Mouse (Mus musculus): ENCODE measurements at regions not wholly inside any gene's neighbourhood (a gene's known extent, or its start where the extent isn't known, plus 50 kb on each side); places are given as distances from the start of the nearest gene placed in this dataset.

GRCm38 (mm10) chr8:6515882-6516682 is 1410.9 kb upstream of the Slc10a2 start:
- TF ChIP-seq POLR2A (IDR thresholded peaks at IDR 0.05; ENCODE audit: low read depth, low read length) (no peak), CTCF (IDR thresholded peaks at IDR 0.05; ENCODE audit: extremely low read depth, insufficient read length, insufficient replicate concordance, low read depth, low read length) (no peak)
- Histone ChIP-seq H3K4me1 (ENCODE audit: control insufficient read depth, insufficient read depth, insufficient read length, low read length) (no peaks in the 10 kb centered on the region), H3K4me3 (ENCODE audit: low read depth, low read length) (no peak overlapping the region), H3K27me3 (ENCODE audit: control insufficient read depth, insufficient read depth, low read length) (no peaks in the 10 kb centered on the region), H3K36me3 (ENCODE audit: control insufficient read depth, insufficient read depth, low read length) (no peaks in the 10 kb centered on the region), H3K27ac (ENCODE audit: insufficient read depth, low read depth, low read length) (no peak overlapping the region)

GRCm38 (mm10) chr8:6492453-6492852 is 1387.3 kb upstream of the Slc10a2 start:
- no peaks in the 10 kb centered on the region for H3K4me1 ChIP-seq (ENCODE audit: control insufficient read depth, insufficient read depth, insufficient read length, low read length)
- no peak overlapping the region for H3K27ac ChIP-seq (ENCODE audit: insufficient read depth, low read depth, low read length)
- 47% methylated on average over 1 of the region's 1 CpGs for WGBS
- no peaks in the 10 kb centered on the region for H3K27me3 ChIP-seq (ENCODE audit: control insufficient read depth, insufficient read depth, low read length)
- no peak overlapping the region for H3K4me3 ChIP-seq (ENCODE audit: low read depth, low read length)
- no peak for TF ChIP-seq POLR2A (IDR thresholded peaks at IDR 0.05; ENCODE audit: low read depth, low read length)
- no peak for TF ChIP-seq CTCF (IDR thresholded peaks at IDR 0.05; ENCODE audit: extremely low read depth, insufficient read length, insufficient replicate concordance, low read depth, low read length)
- H3K36me3 ChIP-seq (ENCODE audit: control insufficient read depth, insufficient read depth, low read length): no peaks in the 10 kb centered on the region

- Histone ChIP-seq H3K36me3 (ENCODE audit: control insufficient read depth, insufficient read depth, low read length) (no peaks in the 10 kb centered on the region), H3K27ac (ENCODE audit: insufficient read depth, low read depth, low read length) (no peak overlapping the region), H3K4me3 (ENCODE audit: low read depth, low read length) (no peak overlapping the region), H3K4me1 (ENCODE audit: control insufficient read depth, insufficient read depth, insufficient read length, low read length) (no peaks in the 10 kb centered on the region), H3K27me3 (ENCODE audit: control insufficient read depth, insufficient read depth, low read length) (no peaks in the 10 kb centered on the region)
- TF ChIP-seq CTCF (IDR thresholded peaks at IDR 0.05; ENCODE audit: extremely low read depth, insufficient read length, insufficient replicate concordance, low read depth, low read length) (no peak), POLR2A (IDR thresholded peaks at IDR 0.05; ENCODE audit: low read depth, low read length) (no peak)
- WGBS: 69% methylated on average over 1 of the region's 1 CpGs
Measured at GRCm38 (mm10) chr8:6481966-6482365, 1376.8 kb upstream of the Slc10a2 start.

GRCm38 (mm10) chr8:6471089-6471488 is 1365.9 kb upstream of the Slc10a2 start:
- H3K27me3 ChIP-seq (ENCODE audit: control insufficient read depth, insufficient read depth, low read length): no peaks in the 10 kb centered on the region
- H3K36me3 ChIP-seq (ENCODE audit: control insufficient read depth, insufficient read depth, low read length): no peaks in the 10 kb centered on the region
- TF ChIP-seq CTCF (IDR thresholded peaks at IDR 0.05; ENCODE audit: extremely low read depth, insufficient read length, insufficient replicate concordance, low read depth, low read length): no peak
- TF ChIP-seq POLR2A (IDR thresholded peaks at IDR 0.05; ENCODE audit: low read depth, low read length): no peak
- 65% methylated on average over 3 of the region's 3 CpGs for WGBS
- no peak overlapping the region for H3K4me3 ChIP-seq (ENCODE audit: low read depth, low read length)
- H3K27ac ChIP-seq (ENCODE audit: insufficient read depth, low read depth, low read length): no peak overlapping the region
- H3K4me1 ChIP-seq (ENCODE audit: control insufficient read depth, insufficient read depth, insufficient read length, low read length): no peaks in the 10 kb centered on the region

GRCm38 (mm10) chr8:6456553-6457180 is 1351.5 kb upstream of the Slc10a2 start:
- WGBS: 60% methylated on average over 3 of the region's 3 CpGs
- TF ChIP-seq CTCF (IDR thresholded peaks at IDR 0.05; ENCODE audit: extremely low read depth, insufficient read length, insufficient replicate concordance, low read depth, low read length) (no peak), POLR2A (IDR thresholded peaks at IDR 0.05; ENCODE audit: low read depth, low read length) (no peak)
- Histone ChIP-seq H3K4me3 (ENCODE audit: low read depth, low read length) (no peak overlapping the region), H3K27ac (ENCODE audit: insufficient read depth, low read depth, low read length) (no peak overlapping the region), H3K4me1 (ENCODE audit: control insufficient read depth, insufficient read depth, insufficient read length, low read length) (no peaks in the 10 kb centered on the region), H3K27me3 (ENCODE audit: control insufficient read depth, insufficient read depth, low read length) (no peaks in the 10 kb centered on the region), H3K36me3 (ENCODE audit: control insufficient read depth, insufficient read depth, low read length) (no peaks in the 10 kb centered on the region)

- H3K27ac ChIP-seq (ENCODE audit: insufficient read depth, low read depth, low read length): no peak overlapping the region
- H3K4me3 ChIP-seq (ENCODE audit: low read depth, low read length): no peak overlapping the region
- WGBS: 74% methylated on average over 6 of the region's 6 CpGs
- H3K4me1 ChIP-seq (ENCODE audit: control insufficient read depth, insufficient read depth, insufficient read length, low read length): no peaks in the 10 kb centered on the region
- H3K27me3 ChIP-seq (ENCODE audit: control insufficient read depth, insufficient read depth, low read length): no peaks in the 10 kb centered on the region
- TF ChIP-seq POLR2A (IDR thresholded peaks at IDR 0.05; ENCODE audit: low read depth, low read length) (no peak), CTCF (IDR thresholded peaks at IDR 0.05; ENCODE audit: extremely low read depth, insufficient read length, insufficient replicate concordance, low read depth, low read length) (no peak)
- H3K36me3 ChIP-seq (ENCODE audit: control insufficient read depth, insufficient read depth, low read length): no peaks in the 10 kb centered on the region
Measured at GRCm38 (mm10) chr8:6448301-6448700, 1343.2 kb upstream of the Slc10a2 start.

- TF ChIP-seq POLR2A (IDR thresholded peaks at IDR 0.05; ENCODE audit: low read depth, low read length): no peak
- no peak for TF ChIP-seq CTCF (IDR thresholded peaks at IDR 0.05; ENCODE audit: extremely low read depth, insufficient read length, insufficient replicate concordance, low read depth, low read length)
Measured at GRCm38 (mm10) chr8:6439069-6439468, 1333.9 kb upstream of the Slc10a2 start.

More at GRCm38 (mm10) chr8:6439069-6439468, 1333.9 kb upstream of the Slc10a2 start:
- no peak overlapping the region for H3K27ac ChIP-seq (ENCODE audit: insufficient read depth, low read depth, low read length)
- WGBS: 42% methylated on average over 4 of the region's 4 CpGs
- H3K27me3 ChIP-seq (ENCODE audit: control insufficient read depth, insufficient read depth, low read length): no peaks in the 10 kb centered on the region
- no peak overlapping the region for H3K4me3 ChIP-seq (ENCODE audit: low read depth, low read length)
- H3K36me3 ChIP-seq (ENCODE audit: control insufficient read depth, insufficient read depth, low read length): no peaks in the 10 kb centered on the region
- H3K4me1 ChIP-seq (ENCODE audit: control insufficient read depth, insufficient read depth, insufficient read length, low read length): no peaks in the 10 kb centered on the region
